Mouse (Mus musculus) B cell, adult 62 days (primary cell): Measurements from ENCODE around the gene Akap8l. TPM values are rescaled to one million over a fixed set of nuclear protein-coding genes. Genes with fewer than 3 reads are reported as not detected.

Experiments
- total RNA-seq: library from RNA; stranded (reverse); gene quantifications from 4 replicates; pipeline ENCODE4 v1.2.4, GENCODE M21; 2023

The Akap8l gene
- total RNA-seq = 185 to 197 TPM (median 189 TPM) in 4 replicates

DNA sequence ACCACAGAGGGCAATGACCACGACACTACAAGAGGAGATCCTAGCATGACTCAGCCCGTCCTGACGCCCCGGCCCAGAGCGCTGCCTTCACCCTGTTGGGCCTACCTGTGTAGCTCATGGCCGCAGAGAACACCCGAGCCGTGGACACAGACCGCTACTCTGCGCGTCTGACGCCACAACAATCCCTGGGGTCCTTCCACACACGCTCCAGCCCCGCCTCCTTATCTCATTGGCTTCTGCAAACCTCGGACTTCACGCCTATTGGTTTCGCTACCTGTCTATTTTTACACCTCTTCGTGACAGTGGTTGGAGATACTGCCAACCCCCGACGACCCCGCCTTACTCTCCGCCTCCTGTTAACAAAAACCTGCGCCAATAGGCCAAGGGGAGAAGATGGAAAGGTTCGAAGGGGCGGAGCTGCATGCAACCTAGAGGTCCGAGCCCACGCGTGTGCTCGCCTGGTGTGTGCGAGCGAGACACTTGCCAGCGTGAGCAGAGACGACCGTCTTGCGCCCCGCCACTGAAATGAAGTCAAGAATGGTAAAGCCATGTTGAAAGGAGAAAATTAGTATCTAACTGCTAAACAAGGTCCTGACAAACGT, at the start of gene Akap8l:
Gene Akap8l (minus strand): TSS at position 226 of the 602 bp plus-strand sequence.

GRCm38 (mm10) chr17:32389101-32389659, 38.8 kb upstream of the Akap8l start, which contains the start of gene Wiz:
Wiz (minus strand) TSS chr17:32389439.

GRCm38 (mm10) chr17:32320597-32321389, 29.6 kb downstream of the Akap8l start, which contains the start of gene Akap8:
Akap8 (minus strand) TSS chr17:32321238.

DNA sequence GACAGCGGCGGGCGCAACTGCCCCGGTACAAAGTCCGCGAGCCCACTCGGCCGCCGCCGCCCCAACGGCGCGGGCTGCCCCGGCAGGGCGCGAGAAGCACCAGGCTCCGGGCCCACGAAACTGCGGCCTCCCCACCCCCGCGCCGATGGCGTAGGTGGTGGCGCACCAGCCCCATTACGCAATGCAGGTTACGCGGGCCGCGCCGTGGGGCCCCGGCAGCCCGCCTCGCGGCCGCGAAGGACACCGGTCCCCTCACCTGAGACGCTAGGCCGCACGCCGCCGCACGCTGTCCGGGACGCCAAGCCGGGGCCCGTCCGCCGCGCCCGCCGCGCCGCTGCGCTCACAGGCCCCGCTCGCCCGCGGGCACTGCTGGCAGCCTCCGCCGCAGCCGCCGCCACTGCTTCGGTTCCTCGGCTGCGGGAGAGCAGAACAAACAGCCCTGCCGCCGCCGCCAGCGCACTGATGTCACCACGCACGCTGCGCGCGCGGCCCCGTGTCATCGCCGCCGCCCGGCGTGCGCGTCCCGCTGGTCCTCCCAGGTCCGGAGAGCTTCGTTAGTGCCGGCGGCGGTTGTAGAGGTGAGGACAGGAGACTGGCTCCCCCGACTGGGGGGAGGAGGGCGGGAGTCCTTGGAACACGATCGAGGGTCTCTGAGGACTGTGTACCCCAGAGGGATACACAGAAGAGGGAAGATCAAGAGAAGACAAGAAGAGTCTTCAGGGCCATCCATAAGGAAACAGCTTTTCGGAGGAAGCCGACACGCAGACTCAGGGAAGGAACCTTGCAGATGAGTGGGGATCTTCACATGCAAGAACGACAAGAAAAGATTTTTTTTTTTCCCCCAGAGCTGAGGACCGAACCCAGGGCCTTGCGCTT, 65.9 kb downstream of the Akap8l start, which contains the start of gene Brd4:
Gene Brd4 (minus strand): TSS at position 461 of the 876 bp plus-strand sequence.

Other genes with a start within 250 kb of the Akap8l start
- gene Notch3, start 183.8 kb downstream of the Akap8l start, total RNA-seq = 0.15 TPM in 1 of 4 replicates, not detected in the others
- gene Ephx3, start 161.1 kb downstream of the Akap8l start, total RNA-seq = 1.5 to 2.4 TPM (median 1.9 TPM) in 4 replicates
- gene Brd4, start 65.9 kb downstream of the Akap8l start, total RNA-seq = 306 to 342 TPM (median 323 TPM) in 4 replicates
- gene Akap8, start 29.4 kb downstream of the Akap8l start, total RNA-seq = 288 to 294 TPM (median 292 TPM) in 4 replicates
- 40.7 to 43.8 TPM (median 41.4 TPM) in 4 replicates for gene Wiz, start 38.8 kb upstream of the Akap8l start, total RNA-seq
- 257 to 296 TPM (median 281 TPM) in 4 replicates for gene Rasal3, start 53.0 kb upstream of the Akap8l start, total RNA-seq
- gene Pglyrp2, start 73.6 kb upstream of the Akap8l start, total RNA-seq = 32.7 to 37.3 TPM (median 34.1 TPM) in 4 replicates
- gene Cyp4f39, start 102.1 kb upstream of the Akap8l start, total RNA-seq = 0.33 TPM in 1 of 4 replicates, not detected in the others
- gene Cyp4f17, start 155.4 kb upstream of the Akap8l start, total RNA-seq = 0.33 to 0.83 TPM (median 0.41 TPM) in 4 replicates
- gene Cyp4f16, start 186.0 kb upstream of the Akap8l start, total RNA-seq = 0.92 to 6.7 TPM (median 1.3 TPM) in 4 replicates